Mouse (Mus musculus): ENCODE data around the gene Afg1l. TPM values are rescaled to one million over a fixed set of nuclear protein-coding genes. Genes with fewer than 3 reads are reported as not detected.

Afg1l gene
- polyA plus RNA-seq, 1 experiment from 2014 or later, result 9.1 TPM

DNA sequence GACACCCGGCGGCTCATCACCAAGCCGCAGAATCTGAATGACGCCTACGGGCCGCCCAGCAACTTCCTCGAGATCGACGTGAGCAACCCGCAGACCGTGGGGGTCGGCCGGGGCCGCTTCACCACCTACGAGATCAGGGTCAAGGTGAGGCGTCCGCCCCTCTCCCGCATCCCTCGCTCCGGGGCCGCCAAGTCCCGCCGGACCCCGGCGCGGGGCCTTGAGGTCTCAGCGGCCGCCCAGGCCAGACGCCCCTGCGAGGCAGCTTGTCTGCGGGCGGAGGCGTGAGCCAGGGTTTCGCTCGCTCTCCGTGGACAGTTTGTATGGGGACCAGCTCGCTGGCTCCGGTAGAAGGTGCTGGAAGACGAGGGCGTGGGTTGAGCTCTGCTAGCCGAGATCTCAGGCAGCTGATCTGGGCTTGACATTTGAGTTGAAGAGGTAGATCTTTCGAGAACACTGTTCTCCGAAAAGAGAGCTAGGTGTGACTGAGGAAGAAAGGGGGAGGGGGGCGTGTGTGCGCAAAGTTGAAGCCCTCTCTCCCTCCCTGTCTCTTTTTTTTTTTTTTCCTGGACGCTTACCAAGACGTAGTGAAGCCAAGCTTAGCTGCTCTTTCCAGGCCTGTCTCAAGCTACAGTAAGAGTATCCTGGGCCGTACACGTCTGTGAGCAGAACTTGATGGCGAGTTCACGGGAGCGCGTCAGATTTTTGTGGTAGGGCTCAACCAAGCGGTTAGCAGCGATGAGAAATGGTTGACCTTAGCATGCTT lies 24.2 kb upstream of the Afg1l start:
- Histone ChIP-seq H3K4me1 (peaks cover 9% of the 10 kb centered on the region), H3K27me3 (no peaks in the 10 kb centered on the region), H3K36me3 (peaks cover 4% of the 10 kb centered on the region; the same call in 1 of the 2 replicates), H3K9ac (peak overlapping the region; percentile 97), H3K9me3 (no peaks in the 10 kb centered on the region), H3K4me2 (peak overlapping the region; percentile 75), H3K27ac (peak overlapping the region; percentile 99), H3K4me3 (peak overlapping the region; percentile 100)
- peak; percentile 37 for ATAC-seq (ENCODE audit: borderline replicate concordance, extremely low read depth, low FRiP score, low TSS enrichment)
- WGBS, result under 1% methylated on average over 52 of the region's 55 CpGs

GRCm38 (mm10) chr10:42501775-42502348 lies 23.5 kb upstream of the Afg1l start, which contains the start of gene Snx3:
Gene Snx3 (plus strand): TSS chr10:42502030.
- under 1% methylated on average over 68 of the region's 68 CpGs for WGBS
- no peaks in the 10 kb centered on the region for H3K27me3 ChIP-seq
- H3K4me1 ChIP-seq, result peaks cover 9% of the 10 kb centered on the region
- H3K36me3 ChIP-seq, result 0 out of 2 replicates have a peak, but pooled peaks cover 1% of the 10 kb centered on the region
- peak within 1 kb of the TSS; percentile 75 for H3K4me2 ChIP-seq
- H3K4me3 ChIP-seq, result peak within 1 kb of the TSS; percentile 100
- peak; percentile 98 for ATAC-seq (ENCODE audit: borderline replicate concordance, extremely low read depth, low FRiP score, low TSS enrichment)
- peak within 1 kb of the TSS; percentile 97 for H3K9ac ChIP-seq
- peak within 1 kb of the TSS; percentile 99 for H3K27ac ChIP-seq
- no peaks in the 10 kb centered on the region for H3K9me3 ChIP-seq

DNA sequence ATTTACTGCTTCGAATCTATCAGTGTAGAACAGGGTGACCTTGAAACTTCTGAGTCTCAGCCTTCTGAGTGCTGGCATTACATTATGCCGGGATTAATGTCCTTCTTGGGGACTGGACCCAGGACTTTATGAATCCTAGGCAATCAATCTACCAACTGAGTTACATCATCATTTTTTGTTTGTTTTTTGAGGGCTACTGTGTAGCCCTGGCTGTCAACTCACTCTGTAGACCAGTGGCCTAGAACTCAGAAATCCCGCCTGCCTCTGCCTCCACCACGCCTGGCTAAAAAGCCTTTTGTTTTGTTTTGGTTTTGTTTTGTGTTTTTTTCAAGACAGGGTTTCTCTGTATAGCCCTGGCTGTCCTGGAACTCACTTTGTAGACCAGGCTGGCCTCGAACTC lies 22.8 kb upstream of the Afg1l start:
- 82% methylated on average over 5 of the region's 5 CpGs for WGBS
- H3K4me1 ChIP-seq, result peaks cover 9% of the 10 kb centered on the region; the same call in 1 of the 2 replicates
- H3K4me3 ChIP-seq, result peak overlapping the region; percentile 100
- H3K9ac ChIP-seq, result peak overlapping the region; percentile 21; the same call in 1 of the 2 replicates
- H3K27me3 ChIP-seq, result no peaks in the 10 kb centered on the region
- H3K36me3 ChIP-seq, result no peaks in the 10 kb centered on the region
- H3K9me3 ChIP-seq, result no peaks in the 10 kb centered on the region
- H3K27ac ChIP-seq, result peak overlapping the region; percentile 99
- peak overlapping the region; percentile 75 for H3K4me2 ChIP-seq
- no peak for ATAC-seq (ENCODE audit: borderline replicate concordance, extremely low read depth, low FRiP score, low TSS enrichment)

GRCm38 (mm10) chr10:42500611-42501010 lies 22.2 kb upstream of the Afg1l start:
- Histone ChIP-seq H3K36me3 (no peaks in the 10 kb centered on the region), H3K4me3 (no peak overlapping the region), H3K4me1 (peaks cover 9% of the 10 kb centered on the region; the same call in 1 of the 2 replicates), H3K9ac (no peak overlapping the region), H3K27ac (peak overlapping the region; percentile 99; the same call in 1 of the 2 replicates), H3K9me3 (no peaks in the 10 kb centered on the region), H3K27me3 (no peaks in the 10 kb centered on the region), H3K4me2 (no peak overlapping the region)
- 82% methylated on average over 8 of the region's 8 CpGs for WGBS
- ATAC-seq (ENCODE audit: borderline replicate concordance, extremely low read depth, low FRiP score, low TSS enrichment), result no peak

DNA sequence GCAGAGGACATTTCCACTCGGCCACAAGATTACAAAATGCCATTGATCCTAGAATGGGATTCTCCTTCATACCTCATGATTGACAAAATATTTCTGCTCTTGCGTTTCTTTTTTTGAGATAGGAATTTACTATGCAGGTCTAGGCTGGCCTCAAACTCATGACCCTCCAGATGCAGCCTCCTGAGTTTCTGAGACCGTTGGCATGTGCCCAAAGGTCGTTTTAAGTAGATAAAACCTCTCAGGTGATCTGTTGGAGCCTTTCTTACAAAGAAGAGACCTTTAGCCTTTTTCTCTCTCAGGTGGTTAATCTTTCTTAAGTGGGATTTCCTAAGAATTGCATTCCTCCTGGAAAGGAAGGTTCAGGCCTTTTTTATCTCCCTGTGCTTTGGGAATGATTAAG lies 14.6 kb upstream of the Afg1l start:
- no peaks in the 10 kb centered on the region for H3K36me3 ChIP-seq
- no peak overlapping the region for H3K27ac ChIP-seq
- 42% methylated on average over 4 of the region's 4 CpGs for WGBS
- no peaks in the 10 kb centered on the region for H3K9me3 ChIP-seq
- no peak overlapping the region for H3K9ac ChIP-seq
- no peaks in the 10 kb centered on the region for H3K27me3 ChIP-seq
- no peak overlapping the region for H3K4me2 ChIP-seq
- H3K4me1 ChIP-seq, result 0 out of 2 replicates have a peak, but pooled peaks cover 5% of the 10 kb centered on the region
- no peak overlapping the region for H3K4me3 ChIP-seq
- no peak for ATAC-seq (ENCODE audit: borderline replicate concordance, extremely low read depth, low FRiP score, low TSS enrichment)

GRCm38 (mm10) chr10:42492027-42492771 lies 13.8 kb upstream of the Afg1l start:
- H3K4me3 ChIP-seq, result no peak overlapping the region
- no peak overlapping the region for H3K4me2 ChIP-seq
- H3K9ac ChIP-seq, result no peak overlapping the region
- no peak for ATAC-seq (ENCODE audit: borderline replicate concordance, extremely low read depth, low FRiP score, low TSS enrichment)
- no peaks in the 10 kb centered on the region for H3K27me3 ChIP-seq
- H3K36me3 ChIP-seq, result no peaks in the 10 kb centered on the region
- H3K9me3 ChIP-seq, result no peaks in the 10 kb centered on the region
- no peak overlapping the region for H3K27ac ChIP-seq
- WGBS, result 80% methylated on average over 10 of the region's 10 CpGs
- H3K4me1 ChIP-seq, result 0 out of 2 replicates have a peak, but pooled peaks cover 5% of the 10 kb centered on the region

- Histone ChIP-seq H3K27ac (no peak overlapping the region), H3K27me3 (no peaks in the 10 kb centered on the region), H3K9ac (no peak overlapping the region), H3K4me2 (no peak overlapping the region), H3K4me1 (0 out of 2 replicates have a peak, but pooled peaks cover 5% of the 10 kb centered on the region), H3K4me3 (no peak overlapping the region), H3K36me3 (no peaks in the 10 kb centered on the region), H3K9me3 (no peaks in the 10 kb centered on the region)
- no peak for ATAC-seq (ENCODE audit: borderline replicate concordance, extremely low read depth, low FRiP score, low TSS enrichment)
- 17% methylated on average over 1 of the region's 1 CpGs for WGBS
Observed at GRCm38 (mm10) chr10:42491158-42491557, 12.8 kb upstream of the Afg1l start.

GRCm38 (mm10) chr10:42488606-42489296 lies 10.4 kb upstream of the Afg1l start:
- no peaks in the 10 kb centered on the region for H3K36me3 ChIP-seq
- H3K4me2 ChIP-seq, result no peak overlapping the region
- 20% methylated on average over 8 of the region's 8 CpGs for WGBS
- ATAC-seq (ENCODE audit: borderline replicate concordance, extremely low read depth, low FRiP score, low TSS enrichment), result peak; percentile 77; the same call in 1 of the 2 replicates
- no peaks in the 10 kb centered on the region for H3K9me3 ChIP-seq
- H3K4me1 ChIP-seq, result 0 out of 2 replicates have a peak, but pooled peaks cover 5% of the 10 kb centered on the region
- H3K4me3 ChIP-seq, result no peak overlapping the region
- no peak overlapping the region for H3K9ac ChIP-seq
- H3K27ac ChIP-seq, result peak overlapping the region; percentile 45; the same call in 1 of the 2 replicates
- no peaks in the 10 kb centered on the region for H3K27me3 ChIP-seq

DNA sequence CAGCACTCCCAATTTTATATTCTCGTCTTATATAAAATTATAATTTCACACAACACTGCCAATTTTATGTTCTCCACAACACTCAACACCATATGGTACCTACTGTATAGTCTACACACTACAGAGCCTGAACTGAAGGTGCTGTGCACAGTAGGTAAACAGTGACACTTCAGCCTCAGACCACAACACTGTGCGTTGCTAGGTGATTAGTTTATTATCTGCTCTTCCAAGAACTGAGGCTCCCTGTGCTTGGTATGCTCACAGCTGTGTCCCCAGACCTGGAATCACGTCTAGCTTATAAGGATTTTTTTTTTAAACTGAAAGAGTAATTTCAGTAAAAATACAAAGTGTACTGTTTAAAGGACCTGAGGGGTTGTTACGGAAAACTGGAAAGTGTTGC lies 2.4 kb upstream of the Afg1l start:
- ATAC-seq (ENCODE audit: borderline replicate concordance, extremely low read depth, low FRiP score, low TSS enrichment), result no peak

GRCm38 (mm10) chr10:42477550-42478340 lies 620 bp downstream of the Afg1l start:
- Histone ChIP-seq H3K4me2 (peak overlapping the region; percentile 82), H3K4me1 (peaks cover 7% of the 10 kb centered on the region; the same call in 1 of the 2 replicates), H3K9me3 (no peaks in the 10 kb centered on the region), H3K36me3 (no peaks in the 10 kb centered on the region), H3K9ac (peak overlapping the region; percentile 84), H3K4me3 (peak overlapping the region; percentile 73), H3K27me3 (no peaks in the 10 kb centered on the region), H3K27ac (peak overlapping the region; percentile 94)
- ATAC-seq (ENCODE audit: borderline replicate concordance, extremely low read depth, low FRiP score, low TSS enrichment), result peak; percentile 53
- WGBS, result 9% methylated on average over 25 of the region's 25 CpGs

More for the DNA sequence above, 2.4 kb upstream of the Afg1l start:
- peaks cover 7% of the 10 kb centered on the region; the same call in 1 of the 2 replicates for H3K4me1 ChIP-seq
- H3K4me3 ChIP-seq, result no peak overlapping the region
- H3K27ac ChIP-seq, result no peak overlapping the region
- no peaks in the 10 kb centered on the region for H3K36me3 ChIP-seq
- no peak overlapping the region for H3K4me2 ChIP-seq
- WGBS, result 68% methylated on average over 4 of the region's 4 CpGs
- H3K9me3 ChIP-seq, result no peaks in the 10 kb centered on the region
- no peak overlapping the region for H3K9ac ChIP-seq
- no peaks in the 10 kb centered on the region for H3K27me3 ChIP-seq
